Mouse (Mus musculus): ENCODE results near the gene Cnr1. TPM values are rescaled to one million over a fixed set of nuclear protein-coding genes. Genes with fewer than 3 reads are reported as not detected.

Gene Cnr1
- 24.3 and 31.2 TPM in 2 replicates for polyA plus RNA-seq (2016; fragmentation: Nextera tagmentation; extraction: Ambion mirVana)

GRCm38 (mm10) chr4:33924234-33924888 is at the start of gene Cnr1:
Gene Cnr1 (plus strand): TSS chr4:33924593.
- Histone ChIP-seq H3K9ac (replicated peaks) (peak within 1 kb of the TSS; percentile 79), H3K27ac (replicated peaks) (peak within 1 kb of the TSS; percentile 92), H3K36me3 (no peaks in the 10 kb centered on the region), H3K4me3 (peak within 1 kb of the TSS; percentile 72), H3K27me3 (peaks cover 40% of the 10 kb centered on the region), H3K4me2 (replicated peaks) (peak within 1 kb of the TSS; percentile 96), H3K9me3 (no peaks in the 10 kb centered on the region), H3K4me1 (peaks cover 7% of the 10 kb centered on the region)
- peak; percentile 90 for ATAC-seq (ENCODE audit: low FRiP score, low read depth)
- WGBS, result under 1% methylated on average over 58 of the region's 77 CpGs

GRCm38 (mm10) chr4:33879944-33880343 is 44.4 kb upstream of the Cnr1 start:
- H3K4me3 ChIP-seq, result no peak overlapping the region
- ATAC-seq (ENCODE audit: low FRiP score, low read depth), result no peak
- H3K9me3 ChIP-seq, result no peaks in the 10 kb centered on the region
- no peaks in the 10 kb centered on the region for H3K36me3 ChIP-seq
- no peak overlapping the region for H3K9ac ChIP-seq (replicated peaks)
- 95% methylated on average over 3 of the region's 3 CpGs for WGBS
- no peak overlapping the region for H3K27ac ChIP-seq (replicated peaks)
- H3K4me2 ChIP-seq (replicated peaks), result no peak overlapping the region
- no peaks in the 10 kb centered on the region for H3K27me3 ChIP-seq
- no peaks in the 10 kb centered on the region for H3K4me1 ChIP-seq

- no peak overlapping the region for H3K4me3 ChIP-seq
- no peak for ATAC-seq (ENCODE audit: low FRiP score, low read depth)
- H3K27me3 ChIP-seq, result no peaks in the 10 kb centered on the region
- H3K27ac ChIP-seq (replicated peaks), result no peak overlapping the region
- H3K4me2 ChIP-seq (replicated peaks), result no peak overlapping the region
- H3K36me3 ChIP-seq, result no peaks in the 10 kb centered on the region
- WGBS, result 89% methylated on average over 3 of the region's 3 CpGs
- H3K9me3 ChIP-seq, result no peaks in the 10 kb centered on the region
- no peak overlapping the region for H3K9ac ChIP-seq (replicated peaks)
- H3K4me1 ChIP-seq, result no peaks in the 10 kb centered on the region
These were observed 38.4 kb upstream of the Cnr1 start for GRCm38 (mm10) chr4:33886026-33886425.

GRCm38 (mm10) chr4:33889976-33890375 is 34.4 kb upstream of the Cnr1 start:
- no peaks in the 10 kb centered on the region for H3K4me1 ChIP-seq
- H3K27me3 ChIP-seq, result no peaks in the 10 kb centered on the region
- WGBS, result 89% methylated on average over 2 of the region's 2 CpGs
- no peak overlapping the region for H3K9ac ChIP-seq (replicated peaks)
- H3K4me3 ChIP-seq, result no peak overlapping the region
- H3K36me3 ChIP-seq, result no peaks in the 10 kb centered on the region
- ATAC-seq (ENCODE audit: low FRiP score, low read depth), result no peak
- no peak overlapping the region for H3K4me2 ChIP-seq (replicated peaks)
- no peaks in the 10 kb centered on the region for H3K9me3 ChIP-seq
- no peak overlapping the region for H3K27ac ChIP-seq (replicated peaks)

- Histone ChIP-seq H3K27me3 (no peaks in the 10 kb centered on the region), H3K9me3 (no peaks in the 10 kb centered on the region), H3K27ac (replicated peaks) (no peak overlapping the region), H3K36me3 (no peaks in the 10 kb centered on the region), H3K4me1 (no peaks in the 10 kb centered on the region), H3K4me3 (no peak overlapping the region), H3K4me2 (replicated peaks) (no peak overlapping the region), H3K9ac (replicated peaks) (no peak overlapping the region)
- WGBS, result 66% methylated on average over 7 of the region's 7 CpGs
- ATAC-seq (ENCODE audit: low FRiP score, low read depth), result no peak
These were observed 32.1 kb upstream of the Cnr1 start for GRCm38 (mm10) chr4:33892178-33892869.

- 77% methylated on average over 7 of the region's 7 CpGs for WGBS
- H3K36me3 ChIP-seq, result no peaks in the 10 kb centered on the region
- H3K4me1 ChIP-seq, result no peaks in the 10 kb centered on the region
These were observed 30.6 kb upstream of the Cnr1 start for GRCm38 (mm10) chr4:33893841-33894240.

GRCm38 (mm10) chr4:33895046-33895445 is 29.3 kb upstream of the Cnr1 start:
- no peak overlapping the region for H3K4me3 ChIP-seq
- H3K27ac ChIP-seq (replicated peaks), result no peak overlapping the region
- H3K27me3 ChIP-seq, result no peaks in the 10 kb centered on the region
- no peak overlapping the region for H3K9ac ChIP-seq (replicated peaks)
- 75% methylated on average over 8 of the region's 8 CpGs for WGBS
- H3K4me2 ChIP-seq (replicated peaks), result no peak overlapping the region
- H3K9me3 ChIP-seq, result no peaks in the 10 kb centered on the region; the same call in 1 of the 2 replicates
- ATAC-seq (ENCODE audit: low FRiP score, low read depth), result no peak
- H3K36me3 ChIP-seq, result no peaks in the 10 kb centered on the region
- H3K4me1 ChIP-seq, result no peaks in the 10 kb centered on the region

More at GRCm38 (mm10) chr4:33893841-33894240, 30.6 kb upstream of the Cnr1 start:
- H3K9me3 ChIP-seq, result no peaks in the 10 kb centered on the region; the same call in 1 of the 2 replicates
- H3K4me3 ChIP-seq, result no peak overlapping the region
- no peak overlapping the region for H3K9ac ChIP-seq (replicated peaks)
- no peak overlapping the region for H3K4me2 ChIP-seq (replicated peaks)
- no peaks in the 10 kb centered on the region for H3K27me3 ChIP-seq
- ATAC-seq (ENCODE audit: low FRiP score, low read depth), result no peak
- no peak overlapping the region for H3K27ac ChIP-seq (replicated peaks)

GRCm38 (mm10) chr4:33895491-33895890 is 28.9 kb upstream of the Cnr1 start:
- Histone ChIP-seq H3K4me1 (no peaks in the 10 kb centered on the region), H3K27ac (replicated peaks) (no peak overlapping the region), H3K27me3 (no peaks in the 10 kb centered on the region), H3K4me2 (replicated peaks) (no peak overlapping the region), H3K4me3 (no peak overlapping the region), H3K9ac (replicated peaks) (no peak overlapping the region), H3K36me3 (no peaks in the 10 kb centered on the region), H3K9me3 (no peaks in the 10 kb centered on the region; the same call in 1 of the 2 replicates)
- 94% methylated on average over 2 of the region's 2 CpGs for WGBS
- no peak for ATAC-seq (ENCODE audit: low FRiP score, low read depth)

GRCm38 (mm10) chr4:33901659-33902058 is 22.7 kb upstream of the Cnr1 start:
- WGBS, result 82% methylated on average over 3 of the region's 3 CpGs
- no peaks in the 10 kb centered on the region for H3K4me1 ChIP-seq
- no peak overlapping the region for H3K9ac ChIP-seq (replicated peaks)
- no peak overlapping the region for H3K4me3 ChIP-seq
- H3K27ac ChIP-seq (replicated peaks), result no peak overlapping the region
- H3K36me3 ChIP-seq, result no peaks in the 10 kb centered on the region
- H3K27me3 ChIP-seq, result no peaks in the 10 kb centered on the region
- ATAC-seq (ENCODE audit: low FRiP score, low read depth), result no peak
- H3K9me3 ChIP-seq, result no peaks in the 10 kb centered on the region; the same call in 1 of the 2 replicates
- H3K4me2 ChIP-seq (replicated peaks), result no peak overlapping the region

GRCm38 (mm10) chr4:33903812-33904340 is 20.5 kb upstream of the Cnr1 start:
- ATAC-seq (ENCODE audit: low FRiP score, low read depth), result no peak
- Histone ChIP-seq H3K36me3 (no peaks in the 10 kb centered on the region), H3K27ac (replicated peaks) (no peak overlapping the region), H3K4me3 (no peak overlapping the region), H3K9ac (replicated peaks) (no peak overlapping the region), H3K27me3 (no peaks in the 10 kb centered on the region), H3K4me1 (no peaks in the 10 kb centered on the region), H3K4me2 (replicated peaks) (no peak overlapping the region), H3K9me3 (no peaks in the 10 kb centered on the region)
- 56% methylated on average over 1 of the region's 1 CpGs for WGBS

- Histone ChIP-seq H3K4me1 (no peaks in the 10 kb centered on the region), H3K36me3 (no peaks in the 10 kb centered on the region), H3K9me3 (no peaks in the 10 kb centered on the region), H3K4me2 (replicated peaks) (no peak overlapping the region), H3K27me3 (no peaks in the 10 kb centered on the region), H3K27ac (replicated peaks) (no peak overlapping the region), H3K9ac (replicated peaks) (no peak overlapping the region), H3K4me3 (no peak overlapping the region)
- 78% methylated on average over 4 of the region's 4 CpGs for WGBS
- ATAC-seq (ENCODE audit: low FRiP score, low read depth), result no peak
These were observed 19.6 kb upstream of the Cnr1 start for GRCm38 (mm10) chr4:33904826-33905225.

GRCm38 (mm10) chr4:33908786-33909185 is 15.6 kb upstream of the Cnr1 start:
- 40% methylated on average over 3 of the region's 3 CpGs for WGBS
- H3K36me3 ChIP-seq, result no peaks in the 10 kb centered on the region
- ATAC-seq (ENCODE audit: low FRiP score, low read depth), result no peak

More at GRCm38 (mm10) chr4:33908786-33909185, 15.6 kb upstream of the Cnr1 start:
- Histone ChIP-seq H3K9ac (replicated peaks) (no peak overlapping the region), H3K4me2 (replicated peaks) (no peak overlapping the region), H3K27me3 (no peaks in the 10 kb centered on the region), H3K27ac (replicated peaks) (no peak overlapping the region), H3K4me3 (no peak overlapping the region), H3K4me1 (no peaks in the 10 kb centered on the region), H3K9me3 (no peaks in the 10 kb centered on the region)
